Mouse (Mus musculus) cerebellum, adult 18-20 months (tissue): ENCODE results near the gene Scamp4.

Source experiments
- DNase-seq, 2 experiments: peaks; one replicate each; pipeline ENCODE4 v3.0.0; 2021

Gene Scamp4

GRCm38 (mm10) chr10:80655406-80656129 lies 52.9 kb downstream of the Scamp4 start:
- no peak for DNase-seq

- DNase-seq, result peak; percentile 98 to 99
Measured at GRCm38 (mm10) chr10:80656130-80656862, 53.6 kb downstream of the Scamp4 start.

GRCm38 (mm10) chr10:80656863-80657623 lies 54.4 kb downstream of the Scamp4 start, which contains the start of gene Btbd2:
Gene Btbd2, minus strand, starts transcription at chr10:80657071.
- peak in 1 of 2 experiments; percentile 47 for DNase-seq

- no peak for DNase-seq
Measured at GRCm38 (mm10) chr10:80658194-80658840, 55.6 kb downstream of the Scamp4 start.

GRCm38 (mm10) chr10:80658841-80659202 lies 56.1 kb downstream of the Scamp4 start:
- no peak for DNase-seq

GRCm38 (mm10) chr10:80659213-80659612 lies 56.5 kb downstream of the Scamp4 start:
- peak; percentile 81 to 86 for DNase-seq

GRCm38 (mm10) chr10:80661149-80661548 lies 58.5 kb downstream of the Scamp4 start:
- peak in 1 of 2 experiments; percentile 59 for DNase-seq

GRCm38 (mm10) chr10:80663485-80664196 lies 61.0 kb downstream of the Scamp4 start:
- no peak for DNase-seq

GRCm38 (mm10) chr10:80664197-80665015 lies 61.7 kb downstream of the Scamp4 start:
- peak; percentile 76 to 80 for DNase-seq

GRCm38 (mm10) chr10:80665016-80665380 lies 62.3 kb downstream of the Scamp4 start:
- DNase-seq, result peak in 1 of 2 experiments; percentile 49
